Mouse (Mus musculus): ENCODE measurements around the gene Senp7. TPM values are rescaled to one million over a fixed set of nuclear protein-coding genes. Genes with fewer than 3 reads are reported as not detected.
"Not testable (repeated sequence)": the region's sequence is repeated elsewhere in the genome, so short reads cannot be mapped to it uniquely, and the experiment has no call there.

Gene Senp7
- polyA plus RNA-seq, 1 experiment from 2014 or later, result 24.6 TPM

GRCm38 (mm10) chr16:56076121-56076869, 28.2 kb downstream of the Senp7 start:
- Histone ChIP-seq H3K9ac (replicated peaks; ENCODE audit: low read length) (peak overlapping the region; percentile 83), H3K4me1 (ENCODE audit: insufficient read depth, low read length) (peaks cover 7% of the 10 kb centered on the region; the same call in 1 of the 2 replicates), H3K4me3 (ENCODE audit: low read length) (peak overlapping the region; percentile 61), H3K27me3 (ENCODE audit: insufficient read depth, low read length) (no peaks in the 10 kb centered on the region), H3K9me3 (ENCODE audit: low read length) (no peaks in the 10 kb centered on the region), H3K4me2 (replicated peaks; ENCODE audit: low read depth, low read length) (peak overlapping the region; percentile 57), H3K27ac (ENCODE audit: low read length) (peak overlapping the region; percentile 95), H3K36me3 (ENCODE audit: insufficient read depth, low read length) (no peaks in the 10 kb centered on the region; the same call in 1 of the 2 replicates)
- 9% methylated on average over 11 of the region's 11 CpGs for WGBS
- no peak for ATAC-seq (ENCODE audit: low FRiP score, low TSS enrichment)

- Histone ChIP-seq H3K4me2 (replicated peaks; ENCODE audit: low read depth, low read length) (no peak overlapping the region), H3K4me3 (ENCODE audit: low read length) (no peak overlapping the region), H3K27me3 (ENCODE audit: insufficient read depth, low read length) (no peaks in the 10 kb centered on the region), H3K9me3 (ENCODE audit: low read length) (no peaks in the 10 kb centered on the region), H3K9ac (replicated peaks; ENCODE audit: low read length) (no peak overlapping the region), H3K36me3 (ENCODE audit: insufficient read depth, low read length) (peaks cover 3% of the 10 kb centered on the region), H3K4me1 (ENCODE audit: insufficient read depth, low read length) (peaks cover 7% of the 10 kb centered on the region; the same call in 1 of the 2 replicates), H3K27ac (ENCODE audit: low read length) (no peak overlapping the region)
- WGBS, result 93% methylated on average over 1 of the region's 1 CpGs
- no peak for ATAC-seq (ENCODE audit: low FRiP score, low TSS enrichment)
These were observed 31.3 kb downstream of the Senp7 start for GRCm38 (mm10) chr16:56079419-56079818.

- ATAC-seq (ENCODE audit: low FRiP score, low TSS enrichment), result no peak
- no peaks in the 10 kb centered on the region for H3K9me3 ChIP-seq (ENCODE audit: low read length)
- no peak overlapping the region for H3K4me3 ChIP-seq (ENCODE audit: low read length)
- peaks cover 2% of the 10 kb centered on the region; the same call in 1 of the 2 replicates for H3K4me1 ChIP-seq (ENCODE audit: insufficient read depth, low read length)
- peaks cover 3% of the 10 kb centered on the region for H3K36me3 ChIP-seq (ENCODE audit: insufficient read depth, low read length)
- no peaks in the 10 kb centered on the region for H3K27me3 ChIP-seq (ENCODE audit: insufficient read depth, low read length)
- no peak overlapping the region for H3K4me2 ChIP-seq (replicated peaks; ENCODE audit: low read depth, low read length)
- H3K27ac ChIP-seq (ENCODE audit: low read length), result no peak overlapping the region
- H3K9ac ChIP-seq (replicated peaks; ENCODE audit: low read length), result no peak overlapping the region
- 87% methylated on average over 4 of the region's 4 CpGs for WGBS
These were observed 33.6 kb downstream of the Senp7 start for GRCm38 (mm10) chr16:56081691-56082090.

- no peak for ATAC-seq (ENCODE audit: low FRiP score, low TSS enrichment)
- Histone ChIP-seq H3K4me3 (ENCODE audit: low read length) (no peak overlapping the region), H3K4me1 (ENCODE audit: insufficient read depth, low read length) (no peaks in the 10 kb centered on the region), H3K36me3 (ENCODE audit: insufficient read depth, low read length) (peaks cover 3% of the 10 kb centered on the region; the same call in 1 of the 2 replicates), H3K9me3 (ENCODE audit: low read length) (no peaks in the 10 kb centered on the region), H3K9ac (replicated peaks; ENCODE audit: low read length) (no peak overlapping the region), H3K27me3 (ENCODE audit: insufficient read depth, low read length) (no peaks in the 10 kb centered on the region), H3K27ac (ENCODE audit: low read length) (no peak overlapping the region), H3K4me2 (replicated peaks; ENCODE audit: low read depth, low read length) (no peak overlapping the region)
- 89% methylated on average over 2 of the region's 2 CpGs for WGBS
These were observed 38.2 kb downstream of the Senp7 start for GRCm38 (mm10) chr16:56086336-56086735.

GRCm38 (mm10) chr16:56090385-56090784, 42.2 kb downstream of the Senp7 start:
- no peaks in the 10 kb centered on the region for H3K9me3 ChIP-seq (ENCODE audit: low read length)
- H3K4me3 ChIP-seq (ENCODE audit: low read length), result no peak overlapping the region
- H3K4me1 ChIP-seq (ENCODE audit: insufficient read depth, low read length), result no peaks in the 10 kb centered on the region
- H3K4me2 ChIP-seq (replicated peaks; ENCODE audit: low read depth, low read length), result no peak overlapping the region
- H3K27me3 ChIP-seq (ENCODE audit: insufficient read depth, low read length), result no peaks in the 10 kb centered on the region
- WGBS, result 92% methylated on average over 2 of the region's 2 CpGs
- ATAC-seq (ENCODE audit: low FRiP score, low TSS enrichment), result no peak
- no peak overlapping the region for H3K9ac ChIP-seq (replicated peaks; ENCODE audit: low read length)
- no peak overlapping the region for H3K27ac ChIP-seq (ENCODE audit: low read length)
- no peaks in the 10 kb centered on the region for H3K36me3 ChIP-seq (ENCODE audit: insufficient read depth, low read length)

GRCm38 (mm10) chr16:56096401-56097018, 48.4 kb downstream of the Senp7 start:
- H3K27ac ChIP-seq (ENCODE audit: low read length); H3K27me3 ChIP-seq (ENCODE audit: insufficient read depth, low read length); H3K4me3 ChIP-seq (ENCODE audit: low read length); H3K9me3 ChIP-seq (ENCODE audit: low read length); H3K9ac ChIP-seq (replicated peaks; ENCODE audit: low read length); H3K4me1 ChIP-seq (ENCODE audit: insufficient read depth, low read length); ATAC-seq (ENCODE audit: low FRiP score, low TSS enrichment); H3K4me2 ChIP-seq (replicated peaks; ENCODE audit: low read depth, low read length): not testable (repeated sequence)
- peaks cover 28% of the 10 kb centered on the region for H3K36me3 ChIP-seq (ENCODE audit: insufficient read depth, low read length)

GRCm38 (mm10) chr16:56115706-56116105, 67.6 kb downstream of the Senp7 start:
- no peak overlapping the region for H3K9ac ChIP-seq (replicated peaks; ENCODE audit: low read length)
- H3K27ac ChIP-seq (ENCODE audit: low read length), result no peak overlapping the region
- H3K4me1 ChIP-seq (ENCODE audit: insufficient read depth, low read length), result no peaks in the 10 kb centered on the region
- H3K4me2 ChIP-seq (replicated peaks; ENCODE audit: low read depth, low read length), result no peak overlapping the region
- no peaks in the 10 kb centered on the region for H3K27me3 ChIP-seq (ENCODE audit: insufficient read depth, low read length)
- H3K9me3 ChIP-seq (ENCODE audit: low read length), result peaks cover 4% of the 10 kb centered on the region
- no peak overlapping the region for H3K4me3 ChIP-seq (ENCODE audit: low read length)
- H3K36me3 ChIP-seq (ENCODE audit: insufficient read depth, low read length), result peaks cover 17% of the 10 kb centered on the region
- no peak for ATAC-seq (ENCODE audit: low FRiP score, low TSS enrichment)
- 83% methylated on average over 3 of the region's 3 CpGs for WGBS

GRCm38 (mm10) chr16:56116155-56116554, 68.0 kb downstream of the Senp7 start:
- ATAC-seq (ENCODE audit: low FRiP score, low TSS enrichment), result no peak
- no peaks in the 10 kb centered on the region for H3K27me3 ChIP-seq (ENCODE audit: insufficient read depth, low read length)
- H3K9me3 ChIP-seq (ENCODE audit: low read length), result peaks cover 4% of the 10 kb centered on the region
- H3K27ac ChIP-seq (ENCODE audit: low read length), result no peak overlapping the region
- 88% methylated on average over 5 of the region's 5 CpGs for WGBS
- no peaks in the 10 kb centered on the region for H3K4me1 ChIP-seq (ENCODE audit: insufficient read depth, low read length)
- peaks cover 17% of the 10 kb centered on the region for H3K36me3 ChIP-seq (ENCODE audit: insufficient read depth, low read length)
- H3K9ac ChIP-seq (replicated peaks; ENCODE audit: low read length), result no peak overlapping the region
- no peak overlapping the region for H3K4me2 ChIP-seq (replicated peaks; ENCODE audit: low read depth, low read length)
- no peak overlapping the region for H3K4me3 ChIP-seq (ENCODE audit: low read length)

GRCm38 (mm10) chr16:56117327-56118180, 69.4 kb downstream of the Senp7 start:
- no peak overlapping the region for H3K27ac ChIP-seq (ENCODE audit: low read length)
- H3K4me3 ChIP-seq (ENCODE audit: low read length), result no peak overlapping the region
- 91% methylated on average over 10 of the region's 10 CpGs for WGBS
- H3K4me2 ChIP-seq (replicated peaks; ENCODE audit: low read depth, low read length), result no peak overlapping the region
- H3K9me3 ChIP-seq (ENCODE audit: low read length), result peaks cover 4% of the 10 kb centered on the region
- no peak for ATAC-seq (ENCODE audit: low FRiP score, low TSS enrichment)
- no peak overlapping the region for H3K9ac ChIP-seq (replicated peaks; ENCODE audit: low read length)
- peaks cover 15% of the 10 kb centered on the region for H3K36me3 ChIP-seq (ENCODE audit: insufficient read depth, low read length)
- no peaks in the 10 kb centered on the region for H3K27me3 ChIP-seq (ENCODE audit: insufficient read depth, low read length)
- no peaks in the 10 kb centered on the region for H3K4me1 ChIP-seq (ENCODE audit: insufficient read depth, low read length)
